Comparison of ENCODE assay signal across 8 mouse cellular contexts in the genomic region with DNA sequence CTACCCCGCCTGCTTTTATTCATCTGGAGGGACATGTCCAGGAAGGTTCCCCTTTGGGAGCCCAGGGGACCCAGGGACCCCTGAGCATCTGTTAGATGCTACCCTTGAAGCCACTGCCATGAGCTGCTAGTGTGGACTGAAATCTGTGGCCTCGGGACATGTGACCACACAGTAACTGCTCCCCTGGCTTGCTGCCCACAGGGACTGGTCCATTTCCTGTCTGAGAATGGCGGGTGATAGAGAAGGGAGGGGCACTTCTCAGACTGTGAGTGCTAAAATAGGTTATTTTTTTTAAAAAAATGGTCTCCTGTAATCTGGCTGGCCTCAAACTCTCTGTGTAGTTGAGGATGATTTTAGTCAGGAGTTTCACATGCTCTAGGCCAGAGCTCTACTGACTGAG. TPM values are rescaled to one million over a fixed set of nuclear protein-coding genes. Genes with fewer than 3 reads are reported as not detected.
DNase-seq lines count a peak whose midpoint lies in the region; ATAC-seq and TF ChIP-seq lines count a peak whose summit lies in the region.

No protein-coding gene starts in this region.

- H3K27ac ChIP-seq in midbrain, embryonic 10.5 days (replicated peaks) = peak overlapping the region; percentile 78
- H3K27ac ChIP-seq in midbrain, embryonic 11.5 days (ENCODE audit: low read depth, low read length) = no peak overlapping the region
- peak overlapping the region; percentile 90 for H3K27ac ChIP-seq in brown adipose tissue, adult 24 weeks (replicated peaks; ENCODE audit: low read depth, low read length)
- H3K27ac ChIP-seq in liver, postnatal 0 days (ENCODE audit: low read depth) = peak overlapping the region; percentile 72

- DNase-seq in midbrain, embryonic 10.5 days (ENCODE audit: low spot score) = no peak
- no peak for DNase-seq in midbrain, embryonic 11.5 days (ENCODE audit: low spot score, missing footprints)
- DNase-seq in heart, adult 8-10 months (ENCODE audit: low spot score) = peak; percentile 85
- DNase-seq in kidney, adult 11 months = peak; percentile 81
- peak; percentile 76 for DNase-seq in liver, postnatal 0 days
- DNase-seq in ovary, postnatal 10 days (ENCODE audit: low spot score) = peak; percentile 56
- DNase-seq in frontal cortex, postnatal 10 days (ENCODE audit: low spot score in 2 of 2) = no peak

- ATAC-seq in midbrain, embryonic 11.5 days (ENCODE audit: low FRiP score) = no peak
- peak; percentile 48 for ATAC-seq in liver, postnatal 0 days

- no peaks in the 10 kb centered on the region for H3K36me3 ChIP-seq in midbrain, embryonic 10.5 days
- no peaks in the 10 kb centered on the region for H3K36me3 ChIP-seq in midbrain, embryonic 11.5 days (ENCODE audit: control insufficient read depth, insufficient read depth, low read length)
- no peaks in the 10 kb centered on the region for H3K36me3 ChIP-seq in liver, postnatal 0 days (replicated peaks; ENCODE audit: insufficient read depth, low read length)

- no peak for TF ChIP-seq CTCF in liver, postnatal 0 days (IDR thresholded peaks at IDR 0.05; ENCODE audit: low read depth)

- 60% methylated on average over 3 of the region's 3 CpGs for WGBS in midbrain, embryonic 10.5 days
- 55% methylated on average over 3 of the region's 3 CpGs for WGBS in midbrain, embryonic 11.5 days
- 13% methylated on average over 3 of the region's 3 CpGs for WGBS in liver, postnatal 0 days (ENCODE audit: insufficient replicate concordance)

- no peaks in the 10 kb centered on the region for H3K9me3 ChIP-seq in midbrain, embryonic 10.5 days (replicated peaks)
- no peaks in the 10 kb centered on the region for H3K9me3 ChIP-seq in midbrain, embryonic 11.5 days (ENCODE audit: control insufficient read depth, low read length)
- no peaks in the 10 kb centered on the region for H3K9me3 ChIP-seq in liver, postnatal 0 days (ENCODE audit: low read length)

- peaks cover 19% of the 10 kb centered on the region for H3K27me3 ChIP-seq in midbrain, embryonic 10.5 days (ENCODE audit: low read depth, poor library complexity, severe bottlenecking)
- H3K27me3 ChIP-seq in midbrain, embryonic 11.5 days (ENCODE audit: control insufficient read depth, insufficient read depth, low read length) = no peaks in the 10 kb centered on the region; the same call in 1 of the 2 replicates
- H3K27me3 ChIP-seq in liver, postnatal 0 days (ENCODE audit: insufficient read depth, low read length) = no peaks in the 10 kb centered on the region

- H3K9ac ChIP-seq in midbrain, embryonic 11.5 days (ENCODE audit: low read length) = no peak overlapping the region; the same call in 1 of the 2 replicates
- H3K9ac ChIP-seq in liver, postnatal 0 days (replicated peaks) = no peak overlapping the region

- no peak for TF ChIP-seq EP300 in liver, postnatal 0 days (IDR thresholded peaks at IDR 0.05; ENCODE audit: low read depth)

- peaks cover 73% of the 10 kb centered on the region for H3K4me1 ChIP-seq in midbrain, embryonic 10.5 days
- H3K4me1 ChIP-seq in midbrain, embryonic 11.5 days (ENCODE audit: control insufficient read depth, insufficient read depth, low read length) = peaks cover 22% of the 10 kb centered on the region
- H3K4me1 ChIP-seq in brown adipose tissue, adult 24 weeks (ENCODE audit: control insufficient read depth, insufficient read depth, insufficient read length, low read length) = peaks cover 24% of the 10 kb centered on the region
- H3K4me1 ChIP-seq in liver, postnatal 0 days (ENCODE audit: insufficient read depth) = peaks cover 46% of the 10 kb centered on the region

- no peak overlapping the region for H3K4me3 ChIP-seq in midbrain, embryonic 10.5 days
- no peak overlapping the region for H3K4me3 ChIP-seq in midbrain, embryonic 11.5 days (ENCODE audit: low read depth, low read length)
- no peak overlapping the region for H3K4me3 ChIP-seq in brown adipose tissue, adult 24 weeks (ENCODE audit: insufficient read depth, low read depth, low read length)
- no peak overlapping the region for H3K4me3 ChIP-seq in liver, postnatal 0 days (ENCODE audit: low read depth, low read length)

- H3K4me2 ChIP-seq in midbrain, embryonic 11.5 days = no peak overlapping the region
- H3K4me2 ChIP-seq in liver, postnatal 0 days (ENCODE audit: low read depth, low read length) = peak overlapping the region; percentile 3; the same call in 1 of the 2 replicates

RNA-seq across cellular contexts. Expression of a gene that starts 5.8 kb away (rescaled TPM):
- 23.5 and 25.5 TPM in 2 replicates for polyA plus RNA-seq in midbrain, embryonic 10.5 days (2016; fragmentation: Nextera tagmentation; extraction: Ambion mirVana)
- polyA plus RNA-seq in midbrain, embryonic 11.5 days (2014; fragmentation: Nextera tagmentation; extraction: Ambion mirVana) = 10.3 and 10.6 TPM in 2 replicates
- 4.9 and 5.9 TPM in 2 replicates for polyA plus RNA-seq in brown adipose tissue, adult 24 weeks (2012; ENCODE audit: insufficient read depth, insufficient read length, missing spikeins)
- total RNA-seq in heart, adult 8-10 months (2022) = 10 to 100 TPM; 19.1 to 26.8 (median 22.6) TPM
- polyA plus RNA-seq in liver, postnatal 0 days (2015; fragmentation: Nextera tagmentation; extraction: Ambion mirVana) = 5.2 and 5.9 TPM in 2 replicates

RNA-seq across cellular contexts. Expression of a gene that starts 34.7 kb away (rescaled TPM):
- polyA plus RNA-seq in midbrain, embryonic 10.5 days (2016; fragmentation: Nextera tagmentation; extraction: Ambion mirVana) = 31.4 and 45.6 TPM in 2 replicates
- 51.4 and 53.8 TPM in 2 replicates for polyA plus RNA-seq in midbrain, embryonic 11.5 days (2014; fragmentation: Nextera tagmentation; extraction: Ambion mirVana)
- 2.8 and 4.0 TPM in 2 replicates for polyA plus RNA-seq in brown adipose tissue, adult 24 weeks (2012; ENCODE audit: insufficient read depth, insufficient read length, missing spikeins)
- 10 to 100 TPM in 3 of 4 experiments, 1 to 10 TPM in 1; 8.5 to 10.8 (median 10.5) TPM for total RNA-seq in heart, adult 8-10 months (2022)
- polyA plus RNA-seq in liver, postnatal 0 days (2015; fragmentation: Nextera tagmentation; extraction: Ambion mirVana) = 2.1 and 2.3 TPM in 2 replicates

Comparison
In these comparisons a context has a peak if more than half of its experiments do, and no peak if none do; other contexts are left out.
1. DNase-seq: peak in heart, adult 8-10 months (single experiment), kidney, adult 11 months (single experiment), liver, postnatal 0 days (single experiment) and ovary, postnatal 10 days (single experiment); none in midbrain, embryonic 10.5 days (single experiment), midbrain, embryonic 11.5 days (single experiment) and frontal cortex, postnatal 10 days (0 of 2).